Mouse (Mus musculus) stomach, postnatal 0 days (tissue): ENCODE data around the gene Zfp735.

Source experiments
- CTCF ChIP-seq: IDR thresholded peaks from 2 replicates; pipeline ENCODE4 v1.5.1; 2016; ENCODE audit warnings: antibody characterized with exemption, low read depth, mild to moderate bottlenecking, moderate library complexity
- EP300 ChIP-seq: optimal IDR thresholded peaks from 2 replicates; pipeline ENCODE3; 2016; ENCODE audit warnings: antibody characterized with exemption

DNA sequence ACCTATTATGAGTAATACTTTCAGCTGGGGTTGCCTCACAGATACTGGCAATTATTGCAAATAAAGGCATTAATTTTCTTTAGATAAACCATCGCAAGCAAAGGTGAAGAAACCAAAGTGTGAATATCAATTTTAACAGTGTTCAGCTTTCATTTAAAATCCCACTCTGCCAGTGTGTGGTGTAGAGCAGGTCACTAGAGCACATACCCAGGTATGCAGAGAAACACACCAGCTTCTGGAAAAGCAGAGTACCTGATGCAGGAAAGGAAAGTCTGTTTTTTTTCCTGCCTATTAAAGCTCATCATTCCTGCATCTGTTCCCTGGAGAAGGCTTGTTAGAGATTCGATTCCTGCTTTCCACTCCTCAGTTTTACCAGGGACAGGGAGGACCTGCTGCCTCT lies at the start of gene Zfp735:
- no peak for TF ChIP-seq CTCF
- no peak for TF ChIP-seq EP300
